ENCODE assay signal across 22 mouse cellular contexts in genomic region chr3:87847680-87848079, GRCm38 (mm10). TPM values are rescaled to one million over a fixed set of nuclear protein-coding genes. Genes with fewer than 3 reads are reported as not detected.
DNase-seq lines count a peak whose midpoint lies in the region; TF ChIP-seq lines count a peak whose summit lies in the region.
"Had no signal": no experiment of that assay in that cellular context is flagged by ENCODE, and none has a peak within 500 bp of the region (broad histone marks: within the 10 kb centered on the region; RNA-seq: fewer than 3 reads in every experiment).

No protein-coding gene starts in this region.

- peak; percentile 49; the same call in 1 of the 2 replicates for TF ChIP-seq POLR2A in spleen, adult 2 months (IDR thresholded peaks at IDR 0.05; ENCODE audit: low read depth, low read length)
- no peak for TF ChIP-seq POLR2A in bone marrow, adult 2 months (IDR thresholded peaks at IDR 0.05; ENCODE audit: borderline replicate concordance, control insufficient read depth, low read depth, low read length)

- peaks cover 11% of the 10 kb centered on the region for H3K36me3 ChIP-seq in spleen, adult 2 months (ENCODE audit: control insufficient read depth, insufficient read depth, low read length)
- H3K36me3 ChIP-seq in splenic B cell, adult 2 months (ENCODE audit: control insufficient read depth, insufficient read depth, low read length, poor library complexity, severe bottlenecking), result no peaks in the 10 kb centered on the region; the same call in none of the 2 replicates
- H3K36me3 ChIP-seq: embryonic facial prominence, embryonic 13.5 days; heart, embryonic 15.5 days; hindbrain, embryonic 13.5 days; limb, embryonic 15.5 days; neural tube, embryonic 15.5 days had no signal

- TF ChIP-seq CTCF in spleen, adult 2 months (IDR thresholded peaks at IDR 0.05; ENCODE audit: extremely low read depth, insufficient read depth, insufficient read length, insufficient replicate concordance), result no peak
- TF ChIP-seq CTCF in bone marrow, adult 2 months (IDR thresholded peaks at IDR 0.05; ENCODE audit: control insufficient read depth, insufficient read depth, low read length), result no peak

- 12% methylated on average over 5 of the region's 5 CpGs for WGBS in spleen, adult 2 months
- 14% methylated on average over 5 of the region's 5 CpGs for WGBS in bone marrow, adult 2 months

- H3K4me3 ChIP-seq in spleen, adult 2 months (ENCODE audit: extremely low read depth, insufficient read depth, insufficient read length), result peak overlapping the region; percentile 59
- H3K4me3 ChIP-seq in bone marrow, adult 2 months (replicated peaks; ENCODE audit: control insufficient read depth, low read depth, low read length), result no peak overlapping the region
- H3K4me3 ChIP-seq: embryonic facial prominence, embryonic 13.5 days; heart, embryonic 15.5 days; hindbrain, embryonic 13.5 days; limb, embryonic 15.5 days; neural tube, embryonic 15.5 days had no signal

- H3K27ac ChIP-seq in spleen, adult 2 months (ENCODE audit: insufficient read depth, low read length), result peak overlapping the region; percentile 93
- H3K27ac ChIP-seq in bone marrow, adult 2 months (ENCODE audit: control insufficient read depth, insufficient read depth, low read depth, low read length, poor library complexity), result 0 out of 2 replicates have a peak overlapping the region, but pooled peaks have one; percentile 70
- H3K27ac ChIP-seq: embryonic facial prominence, embryonic 13.5 days; heart, embryonic 15.5 days; hindbrain, embryonic 13.5 days; limb, embryonic 15.5 days; neural tube, embryonic 15.5 days had no signal

- H3K4me1 ChIP-seq in spleen, adult 2 months (ENCODE audit: control insufficient read depth, insufficient read depth, insufficient read length), result peaks cover 13% of the 10 kb centered on the region; the same call in 1 of the 2 replicates
- H3K4me1 ChIP-seq in bone marrow, adult 2 months (ENCODE audit: control insufficient read depth, insufficient read depth, low read length), result peaks cover 7% of the 10 kb centered on the region
- H3K4me1 ChIP-seq: embryonic facial prominence, embryonic 13.5 days; hindbrain, embryonic 13.5 days; limb, embryonic 15.5 days; neural tube, embryonic 15.5 days had no signal

- no peaks in the 10 kb centered on the region for H3K27me3 ChIP-seq in spleen, adult 2 months (ENCODE audit: control insufficient read depth, insufficient read depth, low read length)
- no peaks in the 10 kb centered on the region for H3K27me3 ChIP-seq in splenic B cell, adult 2 months (ENCODE audit: control insufficient read depth, insufficient read depth, low read length, poor library complexity, severe bottlenecking)
- H3K27me3 ChIP-seq: embryonic facial prominence, embryonic 13.5 days; heart, embryonic 15.5 days; hindbrain, embryonic 13.5 days; limb, embryonic 15.5 days; neural tube, embryonic 15.5 days had no signal

- DNase-seq in spleen, adult 2 months (ENCODE audit: low read depth in 1 of 2, low spot score in 2 of 2), result peak in 1 of 2 experiments; percentile 44
- DNase-seq in spleen, postnatal 4 days (ENCODE audit: low spot score in 2 of 2), result no peak
- DNase-seq in splenic B cell, adult 2 months (ENCODE audit: low read depth, low spot score), result peak; percentile 43
- no peak for DNase-seq in adrenal gland, postnatal 10 days
- no peak for DNase-seq in adrenal gland, postnatal 36 days
- DNase-seq in urinary bladder, postnatal 10 days (ENCODE audit: low spot score), result no peak
- DNase-seq: cerebellum, adult 11-12 months; heart, adult 18-20 months; kidney, adult 11 months; kidney, postnatal 14 days; layer of hippocampus, adult 9-11 months; lung, embryonic 14.5 days; retina, postnatal 1 day had no signal

RNA-seq across cellular contexts. Expression of gene Sh2d2a, which starts 1.1 kb away (rescaled TPM):
- polyA plus RNA-seq in spleen, adult 2 months (2012; rRNA removed), result 27.4 and 29.1 TPM in 2 replicates
- polyA plus RNA-seq in bone marrow, adult 2 months (2011; ENCODE audit: insufficient read depth, insufficient read length, low replicate concordance, missing spikeins), result 0.79 and 3.0 TPM in 2 replicates
- total RNA-seq in adrenal gland, postnatal 10 days (2021), result 1 to 10 TPM in 1 of 2 experiments, under 1 TPM in 1; 0.61 to 1.1 TPM
- under 1 TPM in 1 of 2 experiments, not detected in 1; 0.36 TPM for total RNA-seq in adrenal gland, postnatal 36 days (2021)
- total RNA-seq: left cerebral cortex, postnatal 10 days had no signal
- polyA plus RNA-seq: brain, embryonic 14.5 days; cortical plate, adult 2 months; embryonic facial prominence, embryonic 13.5 days; hindbrain, embryonic 13.5 days; neural tube, embryonic 15.5 days had no signal

RNA-seq across cellular contexts. Expression of gene Pear1, which starts 23.6 kb away (rescaled TPM):
- 63.8 and 65.8 TPM in 2 replicates for polyA plus RNA-seq in spleen, adult 2 months (2012; rRNA removed)
- 17.6 and 22.4 TPM in 2 replicates for polyA plus RNA-seq in bone marrow, adult 2 months (2011; ENCODE audit: insufficient read depth, insufficient read length, low replicate concordance, missing spikeins)
- total RNA-seq in adrenal gland, postnatal 10 days (2021), result 10 to 100 TPM; 29.7 to 30.9 TPM
- total RNA-seq in adrenal gland, postnatal 36 days (2021), result 10 to 100 TPM; 20.3 to 30.7 TPM

RNA-seq across cellular contexts. Expression of gene Prcc, which starts 37.7 kb away (rescaled TPM):
- polyA plus RNA-seq in spleen, adult 2 months (2012; rRNA removed), result 23.3 and 23.4 TPM in 2 replicates
- polyA plus RNA-seq in bone marrow, adult 2 months (2011; ENCODE audit: insufficient read depth, insufficient read length, low replicate concordance, missing spikeins), result 30.5 and 56.5 TPM in 2 replicates
- 10 to 100 TPM; 49.9 to 54.9 TPM for total RNA-seq in adrenal gland, postnatal 10 days (2021)
- 10 to 100 TPM; 49.2 to 57.4 TPM for total RNA-seq in adrenal gland, postnatal 36 days (2021)

RNA-seq across cellular contexts. Expression of gene Insrr, which starts 50.9 kb away (rescaled TPM):
- polyA plus RNA-seq in spleen, adult 2 months (2012; rRNA removed), result 0.25 and 0.42 TPM in 2 replicates
- polyA plus RNA-seq in bone marrow, adult 2 months (2011; ENCODE audit: insufficient read depth, insufficient read length, low replicate concordance, missing spikeins), result not detected in 2 replicates
- 1 to 10 TPM in 1 of 2 experiments, under 1 TPM in 1; 0.99 to 2.7 TPM for total RNA-seq in adrenal gland, postnatal 10 days (2021)
- under 1 TPM; 0.56 to 0.86 TPM for total RNA-seq in adrenal gland, postnatal 36 days (2021)

RNA-seq across cellular contexts. Expression of gene Ntrk1, which starts 52.7 kb away (rescaled TPM):
- 0.09 and 0.14 TPM in 2 replicates for polyA plus RNA-seq in spleen, adult 2 months (2012; rRNA removed)
- not detected in 2 replicates for polyA plus RNA-seq in bone marrow, adult 2 months (2011; ENCODE audit: insufficient read depth, insufficient read length, low replicate concordance, missing spikeins)
- total RNA-seq in adrenal gland, postnatal 10 days (2021), result 10 to 100 TPM; 11.6 to 23.6 TPM
- total RNA-seq in adrenal gland, postnatal 36 days (2021), result 1 to 10 TPM; 3.8 to 6.8 TPM
